Mouse (Mus musculus) kidney, embryonic 16.5 days (tissue): ENCODE results near the gene Gipr. TPM values are rescaled to one million over a fixed set of nuclear protein-coding genes. Genes with fewer than 3 reads are reported as not detected.

ENCODE experiments used
- ATAC-seq: fragments of 200-750 bp; cut with Nextera tagmentation; 2 replicates; pipeline ENCODE4 v1.8.0; 2017; ENCODE audit warnings: moderate TSS enrichment; ENCODE audit not compliant: low FRiP score, low TSS enrichment
- H3K27ac ChIP-seq: fragments of 300-500 bp; sonication (generic); 2 replicates; pipeline ENCODE4 v1.5.1; 2014; ENCODE audit warnings: low read length
- H3K27me3 ChIP-seq: fragments of 300-500 bp; sonication (generic); 2 replicates; pipeline ENCODE4 v1.6.1; 2014; ENCODE audit warnings: low read length, control low read depth, mixed read lengths; ENCODE audit not compliant: insufficient read depth
- H3K36me3 ChIP-seq: fragments of 300-500 bp; sonication (generic); 2 replicates; pipeline ENCODE4 v1.6.1; 2014; ENCODE audit warnings: low read length, control low read depth, mixed read lengths; ENCODE audit not compliant: insufficient read depth
- H3K4me1 ChIP-seq: fragments of 300-500 bp; sonication (generic); 2 replicates; pipeline ENCODE4 v1.6.1; 2014; ENCODE audit warnings: low read length, control low read depth, mixed read lengths; ENCODE audit not compliant: insufficient read depth
- H3K4me2 ChIP-seq: fragments of 300-500 bp; sonication (generic); replicated peaks from 2 replicates; pipeline ENCODE4 v1.6.1; 2014; ENCODE audit warnings: low read depth, low read length
- H3K4me3 ChIP-seq: fragments of 300-500 bp; sonication (generic); 2 replicates; pipeline ENCODE4 v1.5.1; 2014; ENCODE audit warnings: mild to moderate bottlenecking, low read length
- H3K9ac ChIP-seq: fragments of 300-500 bp; sonication (generic); replicated peaks from 2 replicates; pipeline ENCODE4 v1.6.1; 2014; ENCODE audit warnings: low read length
- H3K9me3 ChIP-seq: fragments of 300-500 bp; sonication (generic); 2 replicates; pipeline ENCODE4 v1.6.1; 2016; ENCODE audit warnings: low read length, control low read depth
- WGBS: fragments of 180-500 bp; shearing (Covaris S2); extraction: QIAGEN DNeasy Blood & Tissue Kit; methylation state at CpG from one replicate; pipeline ENCODE4 v1.1.7; 2014; 5-methylcytosine and 5-hydroxymethylcytosine counted together
- polyA plus RNA-seq: library from polyadenylated mRNA; unstranded; fragments of >200 nt; fragmentation: Nextera tagmentation; extraction: Ambion mirVana; gene quantifications from 2 replicates; pipeline ENCODE4 v1.2.1, GENCODE M21; 2015

The Gipr gene
- polyA plus RNA-seq, 1 experiment from 2014 or later: 0.37 TPM

DNA sequence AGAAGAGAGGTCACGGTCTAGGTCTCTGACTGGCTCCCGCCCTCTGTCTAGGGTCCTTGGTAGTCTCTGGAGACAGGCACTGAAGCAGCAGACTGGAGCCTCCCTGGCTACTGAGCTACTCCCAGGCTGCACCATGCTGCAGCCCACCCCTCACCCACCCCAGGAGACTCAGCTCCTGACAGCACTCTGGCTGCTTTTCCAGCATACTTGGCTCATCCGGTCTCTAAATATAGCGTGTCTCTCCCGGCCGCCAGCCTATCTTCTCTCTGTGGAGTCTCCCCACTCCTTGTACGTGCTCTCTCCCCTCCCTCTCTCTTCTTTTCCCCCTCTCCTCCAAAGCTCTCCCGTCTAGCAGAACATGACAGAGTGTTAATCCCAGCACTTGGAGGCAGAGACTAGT is 4.2 kb upstream of the Gipr start:
- Histone ChIP-seq H3K9me3 (peaks cover 4% of the 10 kb centered on the region; the same call in 1 of the 2 replicates), H3K4me1 (peaks cover 20% of the 10 kb centered on the region), H3K27me3 (peaks cover 9% of the 10 kb centered on the region; the same call in 1 of the 2 replicates), H3K4me2 (no peak overlapping the region), H3K27ac (0 out of 2 replicates have a peak overlapping the region, but pooled peaks have one; percentile 60), H3K4me3 (no peak overlapping the region), H3K36me3 (no peaks in the 10 kb centered on the region), H3K9ac (0 out of 2 replicates have a peak overlapping the region, but pooled peaks have one; percentile 9)
- peak; percentile 64; the same call in 1 of the 2 replicates for ATAC-seq
- WGBS: 58% methylated on average over 8 of the region's 8 CpGs

DNA sequence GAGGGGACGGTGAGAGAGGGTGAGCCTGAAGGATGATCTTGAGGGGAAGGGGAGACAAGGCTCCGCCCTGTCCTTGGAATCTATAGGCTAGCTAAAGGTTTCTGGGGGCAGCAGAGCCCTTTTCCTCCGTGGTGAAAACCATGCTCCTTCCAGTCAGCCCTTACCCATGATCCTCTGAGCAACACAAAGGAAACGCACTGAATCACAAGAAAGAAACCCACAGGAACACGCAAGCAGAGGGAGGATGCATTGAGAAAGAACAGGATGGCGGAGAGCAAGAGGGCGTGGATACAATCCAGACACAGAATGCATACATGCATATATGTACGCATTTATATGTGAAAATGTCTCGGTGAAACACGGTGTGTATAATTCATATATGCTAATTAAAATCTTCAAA is 3.6 kb upstream of the Gipr start:
- H3K9ac ChIP-seq: no peak overlapping the region
- H3K27me3 ChIP-seq: peaks cover 8% of the 10 kb centered on the region; the same call in 1 of the 2 replicates
- H3K27ac ChIP-seq: 0 out of 2 replicates have a peak overlapping the region, but pooled peaks have one; percentile 0
- H3K36me3 ChIP-seq: no peaks in the 10 kb centered on the region
- H3K4me1 ChIP-seq: peaks cover 26% of the 10 kb centered on the region
- 62% methylated on average over 10 of the region's 10 CpGs for WGBS
- H3K4me3 ChIP-seq: no peak overlapping the region
- H3K4me2 ChIP-seq: no peak overlapping the region
- peaks cover 4% of the 10 kb centered on the region; the same call in 1 of the 2 replicates for H3K9me3 ChIP-seq
- no peak for ATAC-seq

DNA sequence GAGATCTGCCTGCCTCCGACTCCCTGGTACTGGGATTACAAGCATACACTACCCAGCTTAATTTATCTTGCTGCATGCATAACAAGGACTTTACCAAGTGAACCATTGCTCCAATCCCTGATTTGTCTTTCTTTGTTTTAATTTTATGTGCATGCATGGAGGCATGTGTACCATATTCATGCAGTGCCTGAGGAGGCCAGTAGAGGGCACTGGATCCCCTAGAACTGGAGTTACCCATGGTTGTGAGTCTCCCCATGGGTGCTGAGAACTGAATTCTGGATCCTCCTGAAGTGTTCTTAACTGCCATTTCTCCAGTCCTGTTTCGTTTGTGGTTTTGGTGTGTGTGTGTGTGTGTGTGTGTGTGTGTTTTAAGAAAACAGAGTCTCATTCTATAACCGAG is 1.1 kb upstream of the Gipr start:
- no peak for ATAC-seq
- Histone ChIP-seq H3K4me2 (no peak overlapping the region), H3K4me3 (no peak overlapping the region), H3K36me3 (no peaks in the 10 kb centered on the region), H3K27me3 (peaks cover 5% of the 10 kb centered on the region; the same call in 1 of the 2 replicates), H3K27ac (no peak overlapping the region), H3K9ac (no peak overlapping the region), H3K4me1 (peaks cover 20% of the 10 kb centered on the region), H3K9me3 (peaks cover 4% of the 10 kb centered on the region; the same call in 1 of the 2 replicates)
- 88% methylated on average over 3 of the region's 3 CpGs for WGBS

DNA sequence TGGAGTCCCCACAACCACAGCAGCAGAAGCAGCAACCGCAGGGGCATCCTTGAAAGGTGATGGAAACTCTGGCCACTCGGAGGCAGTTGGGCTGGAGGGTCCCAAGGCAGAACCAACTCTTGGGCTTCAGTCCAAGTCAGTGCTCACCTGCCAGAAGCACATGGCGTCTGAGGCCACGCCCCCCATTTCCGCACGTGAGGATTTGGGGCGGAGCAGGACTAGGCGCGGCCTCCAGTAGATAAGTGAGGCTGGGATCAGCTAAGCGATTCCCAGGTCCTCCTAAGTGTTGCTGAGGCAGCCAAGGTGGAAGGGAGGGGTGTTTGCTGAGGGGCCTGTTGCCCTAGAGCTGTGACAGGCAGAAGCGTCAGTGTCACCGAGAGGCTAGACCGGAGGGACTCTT is 949 bp downstream of the Gipr start:
- no peak overlapping the region for H3K4me3 ChIP-seq
- ATAC-seq: no peak
- 0 out of 2 replicates have a peak overlapping the region, but pooled peaks have one; percentile 7 for H3K9ac ChIP-seq

DNA sequence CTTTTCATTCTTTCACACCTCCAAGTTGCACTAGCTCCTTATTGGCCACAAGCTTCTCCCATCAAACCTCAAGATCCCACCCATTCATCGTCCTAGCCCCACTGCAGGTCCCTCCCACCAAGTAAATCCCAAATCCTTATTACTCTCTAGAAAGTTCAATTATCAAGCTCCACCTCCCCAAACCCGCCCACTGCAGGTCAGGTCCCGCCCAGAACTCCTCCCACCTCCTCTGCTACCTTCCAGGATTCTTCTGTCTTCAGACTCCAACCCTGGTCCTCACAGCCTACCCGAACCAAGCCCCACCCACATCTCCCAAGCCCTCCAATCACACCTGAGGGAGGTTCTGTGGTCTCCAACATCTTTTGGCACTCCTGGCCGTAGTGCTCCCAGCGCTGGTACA is 1.7 kb downstream of the Gipr start:
- Histone ChIP-seq H3K4me3 (peak overlapping the region; percentile 8; the same call in 1 of the 2 replicates), H3K27me3 (peaks cover 10% of the 10 kb centered on the region; the same call in 1 of the 2 replicates)

More for the DNA sequence above, 949 bp downstream of the Gipr start:
- Histone ChIP-seq H3K36me3 (no peaks in the 10 kb centered on the region), H3K9me3 (peaks cover 4% of the 10 kb centered on the region; the same call in 1 of the 2 replicates), H3K27me3 (peaks cover 5% of the 10 kb centered on the region; the same call in 1 of the 2 replicates), H3K27ac (no peak overlapping the region), H3K4me2 (peak overlapping the region; percentile 17; the same call in 1 of the 2 replicates), H3K4me1 (peaks cover 18% of the 10 kb centered on the region)
- WGBS: 3% methylated on average over 13 of the region's 13 CpGs

DNA sequence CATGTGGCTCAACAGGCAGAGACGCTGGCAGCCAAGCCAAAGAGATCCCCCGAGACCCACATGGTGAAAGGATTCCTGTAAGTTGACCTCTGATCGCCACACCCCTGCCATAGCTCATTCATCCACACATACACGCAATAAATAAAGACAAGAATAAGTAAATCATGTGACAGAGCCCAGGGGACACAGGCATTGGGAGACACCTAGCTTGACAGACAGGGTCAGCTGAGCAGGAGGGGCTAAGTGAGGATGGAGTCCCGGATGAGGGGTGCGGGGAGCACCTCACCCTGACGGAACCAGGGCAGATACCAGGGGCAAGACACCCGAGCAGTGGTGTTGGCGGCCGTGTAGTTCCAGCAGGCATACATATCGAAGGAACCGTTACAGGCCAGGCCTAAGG is 2.2 kb downstream of the Gipr start:
- no peak overlapping the region for H3K9ac ChIP-seq
- H3K4me1 ChIP-seq: peaks cover 26% of the 10 kb centered on the region
- no peak overlapping the region for H3K4me3 ChIP-seq
- peak overlapping the region; percentile 28 for H3K4me2 ChIP-seq
- no peaks in the 10 kb centered on the region for H3K36me3 ChIP-seq
- WGBS: 20% methylated on average over 12 of the region's 12 CpGs
- peak; percentile 26 for ATAC-seq
- peaks cover 15% of the 10 kb centered on the region; the same call in 1 of the 2 replicates for H3K27me3 ChIP-seq
- no peak overlapping the region for H3K27ac ChIP-seq
- H3K9me3 ChIP-seq: peaks cover 4% of the 10 kb centered on the region; the same call in 1 of the 2 replicates

More for the DNA sequence above, 1.7 kb downstream of the Gipr start:
- Histone ChIP-seq H3K9me3 (peaks cover 4% of the 10 kb centered on the region; the same call in 1 of the 2 replicates), H3K4me2 (peak overlapping the region; percentile 28), H3K9ac (no peak overlapping the region), H3K27ac (no peak overlapping the region), H3K4me1 (peaks cover 26% of the 10 kb centered on the region), H3K36me3 (no peaks in the 10 kb centered on the region)
- ATAC-seq: peak; percentile 79
- 0% methylated on average over 6 of the region's 6 CpGs for WGBS

DNA sequence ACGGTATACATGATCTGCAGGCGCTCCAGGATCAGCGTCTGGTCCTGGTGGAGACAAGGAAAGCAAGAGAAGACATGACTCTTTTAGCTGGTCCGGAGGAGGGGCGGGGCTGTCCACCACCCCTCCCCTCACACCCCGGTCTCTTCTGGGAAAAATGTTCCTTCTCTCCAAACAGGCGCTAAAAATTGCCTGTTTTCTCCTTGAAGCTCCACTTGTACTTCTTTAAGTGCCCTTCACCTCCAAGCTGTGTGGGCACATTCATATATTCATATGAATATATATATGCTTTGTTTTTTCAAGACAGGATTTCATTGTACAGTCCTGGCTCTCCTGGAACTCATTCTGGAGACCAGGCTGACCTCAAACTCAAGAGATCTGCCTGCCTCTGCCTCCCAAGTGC is 3.0 kb downstream of the Gipr start:
- H3K27me3 ChIP-seq: peaks cover 18% of the 10 kb centered on the region; the same call in 1 of the 2 replicates
- no peak overlapping the region for H3K4me3 ChIP-seq
- no peak overlapping the region for H3K27ac ChIP-seq
- WGBS: 73% methylated on average over 7 of the region's 7 CpGs
- no peak overlapping the region for H3K9ac ChIP-seq
- peaks cover 4% of the 10 kb centered on the region; the same call in 1 of the 2 replicates for H3K9me3 ChIP-seq
- no peak overlapping the region for H3K4me2 ChIP-seq
- H3K36me3 ChIP-seq: no peaks in the 10 kb centered on the region
- peaks cover 26% of the 10 kb centered on the region for H3K4me1 ChIP-seq
- no peak for ATAC-seq

DNA sequence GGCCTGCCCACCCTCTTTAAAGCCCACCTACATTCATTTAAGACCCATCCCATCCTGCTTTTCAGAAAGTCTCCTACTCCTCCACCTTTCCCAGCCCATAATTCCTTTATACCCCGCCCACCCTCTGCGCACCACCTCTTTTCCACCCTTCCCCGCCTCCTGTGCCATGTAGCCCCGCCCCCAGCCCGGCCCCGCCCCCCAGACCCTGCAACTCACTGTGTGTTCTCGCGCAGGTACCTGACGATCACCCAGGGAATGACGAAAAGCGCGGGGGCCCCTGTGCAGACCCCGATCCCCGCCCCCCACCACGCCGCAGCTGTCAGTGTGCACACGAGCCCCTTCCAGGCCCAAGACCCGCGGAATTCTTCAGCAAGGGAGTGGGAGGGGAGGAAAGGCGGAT is 5.8 kb downstream of the Gipr start:
- 0% methylated on average over 17 of the region's 20 CpGs for WGBS
- H3K9me3 ChIP-seq: no peaks in the 10 kb centered on the region
- H3K36me3 ChIP-seq: no peaks in the 10 kb centered on the region
- H3K27me3 ChIP-seq: peaks cover 16% of the 10 kb centered on the region; the same call in 1 of the 2 replicates
- peak overlapping the region; percentile 84 for H3K4me2 ChIP-seq
- peak overlapping the region; percentile 53 for H3K4me3 ChIP-seq
- H3K9ac ChIP-seq: peak overlapping the region; percentile 67
- ATAC-seq: peak; percentile 27; the same call in 1 of the 2 replicates
- no peak overlapping the region for H3K27ac ChIP-seq
- peaks cover 32% of the 10 kb centered on the region for H3K4me1 ChIP-seq

DNA sequence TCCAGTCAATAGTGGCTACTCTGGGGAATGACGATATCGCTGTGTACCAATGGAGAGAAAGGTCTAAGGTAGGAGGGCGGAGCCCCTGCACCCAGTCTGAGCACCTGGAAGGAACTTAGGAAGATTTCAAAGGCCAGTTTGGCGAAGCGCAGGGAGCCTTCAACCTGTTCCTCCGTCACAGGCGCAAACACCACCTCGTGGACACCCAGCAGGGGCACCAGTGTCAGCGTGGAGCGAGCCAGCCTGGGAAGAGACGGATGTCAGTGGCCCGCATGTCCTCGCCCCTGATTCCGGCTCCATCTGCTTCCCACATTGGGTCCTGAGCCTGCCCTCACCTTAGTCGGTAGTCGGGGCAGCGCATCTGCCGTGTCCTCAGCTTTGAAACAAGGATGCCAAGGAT is 6.5 kb downstream of the Gipr start:
- Histone ChIP-seq H3K4me3 (peak overlapping the region; percentile 53), H3K36me3 (no peaks in the 10 kb centered on the region), H3K9ac (0 out of 2 replicates have a peak overlapping the region, but pooled peaks have one; percentile 67), H3K27me3 (peaks cover 13% of the 10 kb centered on the region; the same call in 1 of the 2 replicates), H3K9me3 (no peaks in the 10 kb centered on the region), H3K4me2 (peak overlapping the region; percentile 84), H3K27ac (no peak overlapping the region), H3K4me1 (peaks cover 25% of the 10 kb centered on the region)
- no peak for ATAC-seq
- 10% methylated on average over 18 of the region's 18 CpGs for WGBS

DNA sequence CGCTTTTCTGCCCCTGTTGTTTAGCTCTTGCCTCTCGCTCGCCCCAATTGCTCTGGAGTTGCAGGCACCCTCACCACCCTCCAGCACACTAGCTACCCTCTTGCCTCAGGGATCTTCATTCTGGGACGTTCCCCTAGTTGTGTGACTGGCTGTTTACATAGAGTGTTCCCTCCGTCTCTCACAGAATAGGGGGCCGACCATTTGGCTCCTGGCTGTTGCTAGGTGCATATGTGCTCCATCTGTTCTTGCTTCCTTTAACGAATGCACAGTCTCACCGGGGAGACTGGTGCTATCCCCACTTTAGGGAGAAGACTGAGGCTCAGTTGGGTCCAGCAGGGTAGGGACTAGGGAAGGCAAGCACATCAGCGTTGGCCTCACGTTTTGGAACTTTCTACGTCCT is 7.3 kb downstream of the Gipr start:
- no peak overlapping the region for H3K9ac ChIP-seq
- no peak for ATAC-seq
- peaks cover 3% of the 10 kb centered on the region for H3K36me3 ChIP-seq
- H3K27me3 ChIP-seq: peaks cover 13% of the 10 kb centered on the region; the same call in 1 of the 2 replicates
- H3K4me1 ChIP-seq: peaks cover 24% of the 10 kb centered on the region
- WGBS: 48% methylated on average over 11 of the region's 11 CpGs
- H3K4me2 ChIP-seq: no peak overlapping the region
- H3K4me3 ChIP-seq: no peak overlapping the region
- H3K9me3 ChIP-seq: no peaks in the 10 kb centered on the region
- no peak overlapping the region for H3K27ac ChIP-seq
